Mouse (Mus musculus): ENCODE data around the gene Loxl1. TPM values are rescaled to one million over a fixed set of nuclear protein-coding genes. Genes with fewer than 3 reads are reported as not detected.
A peak's percentile ranks its signal among the peaks of the same experiment; 100 is the strongest.

Gene Loxl1
- polyA plus RNA-seq, 1 experiment: 3.4 TPM

GRCm38 (mm10) chr9:58330293-58330692 is 17.3 kb upstream of the Loxl1 start:
- no peak overlapping the region for H3K9ac ChIP-seq (ENCODE audit: low read depth, poor library complexity, severe bottlenecking)
- no peaks in the 10 kb centered on the region; the same call in 1 of the 2 replicates for H3K9me3 ChIP-seq (replicated peaks; ENCODE audit: control insufficient read depth, insufficient read depth, low read length, poor library complexity, severe bottlenecking)
- no peaks in the 10 kb centered on the region for H3K4me1 ChIP-seq (ENCODE audit: control insufficient read depth, insufficient read depth, low read length)
- no peak overlapping the region for H3K27ac ChIP-seq (ENCODE audit: insufficient read depth, low read length)
- no peaks in the 10 kb centered on the region for H3K36me3 ChIP-seq (ENCODE audit: control insufficient read depth, insufficient read depth, low read length, poor library complexity, severe bottlenecking)
- no peak for TF ChIP-seq POLR2A (IDR thresholded peaks at IDR 0.05; ENCODE audit: insufficient read depth, low read length)
- peak; percentile 93 for TF ChIP-seq CTCF (IDR thresholded peaks at IDR 0.05; ENCODE audit: low read depth, low read length)
- no peak overlapping the region for H3K4me3 ChIP-seq (ENCODE audit: low read depth, low read length)
- no peaks in the 10 kb centered on the region for H3K27me3 ChIP-seq (ENCODE audit: control insufficient read depth, insufficient read depth, low read length, poor library complexity, severe bottlenecking)

DNA sequence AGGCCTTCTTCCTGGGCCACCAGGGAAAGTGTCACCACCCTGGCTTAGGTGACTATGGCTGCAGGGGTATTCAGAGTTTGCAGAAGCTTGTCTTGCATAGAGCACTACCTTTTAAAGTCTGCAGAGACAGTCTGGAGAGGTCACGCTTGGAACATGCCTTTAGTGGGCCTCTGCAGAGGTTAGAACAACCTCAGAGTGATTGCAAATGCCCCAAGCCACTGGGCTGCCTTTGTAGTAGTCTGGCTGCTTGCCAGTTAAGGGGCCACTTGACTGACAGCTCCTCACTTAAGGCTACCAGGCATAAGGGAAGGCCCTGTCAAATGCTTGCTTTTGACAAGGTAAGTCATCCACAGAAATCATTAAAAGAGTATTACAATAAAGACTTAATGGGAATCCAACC is 14.4 kb upstream of the Loxl1 start:
- H3K4me3 ChIP-seq (ENCODE audit: low read depth, low read length): no peak overlapping the region
- H3K4me1 ChIP-seq (ENCODE audit: control insufficient read depth, insufficient read depth, low read length): no peaks in the 10 kb centered on the region
- TF ChIP-seq EP300 (IDR thresholded peaks at IDR 0.05; ENCODE audit: insufficient read depth, low read depth, low read length) (no peak), POLR2A (IDR thresholded peaks at IDR 0.05; ENCODE audit: insufficient read depth, low read length) (no peak), CTCF (IDR thresholded peaks at IDR 0.05; ENCODE audit: low read depth, low read length) (no peak)
- no peak overlapping the region for H3K9ac ChIP-seq (ENCODE audit: low read depth, poor library complexity, severe bottlenecking)
- H3K9me3 ChIP-seq (replicated peaks; ENCODE audit: control insufficient read depth, insufficient read depth, low read length, poor library complexity, severe bottlenecking): no peaks in the 10 kb centered on the region
- no peak overlapping the region for H3K27ac ChIP-seq (ENCODE audit: insufficient read depth, low read length)
- no peaks in the 10 kb centered on the region for H3K27me3 ChIP-seq (ENCODE audit: control insufficient read depth, insufficient read depth, low read length, poor library complexity, severe bottlenecking)
- no peaks in the 10 kb centered on the region for H3K36me3 ChIP-seq (ENCODE audit: control insufficient read depth, insufficient read depth, low read length, poor library complexity, severe bottlenecking)

GRCm38 (mm10) chr9:58326477-58327180 is 13.6 kb upstream of the Loxl1 start:
- TF ChIP-seq CTCF (IDR thresholded peaks at IDR 0.05; ENCODE audit: low read depth, low read length) (no peak), EP300 (IDR thresholded peaks at IDR 0.05; ENCODE audit: insufficient read depth, low read depth, low read length) (no peak), POLR2A (IDR thresholded peaks at IDR 0.05; ENCODE audit: insufficient read depth, low read length) (no peak)
- no peaks in the 10 kb centered on the region for H3K27me3 ChIP-seq (ENCODE audit: control insufficient read depth, insufficient read depth, low read length, poor library complexity, severe bottlenecking)
- H3K27ac ChIP-seq (ENCODE audit: insufficient read depth, low read length): no peak overlapping the region
- no peak overlapping the region for H3K4me3 ChIP-seq (ENCODE audit: low read depth, low read length)
- H3K9me3 ChIP-seq (replicated peaks; ENCODE audit: control insufficient read depth, insufficient read depth, low read length, poor library complexity, severe bottlenecking): no peaks in the 10 kb centered on the region
- H3K36me3 ChIP-seq (ENCODE audit: control insufficient read depth, insufficient read depth, low read length, poor library complexity, severe bottlenecking): no peaks in the 10 kb centered on the region
- H3K4me1 ChIP-seq (ENCODE audit: control insufficient read depth, insufficient read depth, low read length): no peaks in the 10 kb centered on the region
- no peak overlapping the region for H3K9ac ChIP-seq (ENCODE audit: low read depth, poor library complexity, severe bottlenecking)

GRCm38 (mm10) chr9:58321681-58322080 is 8.7 kb upstream of the Loxl1 start:
- no peaks in the 10 kb centered on the region for H3K4me1 ChIP-seq (ENCODE audit: control insufficient read depth, insufficient read depth, low read length)
- H3K27ac ChIP-seq (ENCODE audit: insufficient read depth, low read length): no peak overlapping the region
- no peaks in the 10 kb centered on the region for H3K27me3 ChIP-seq (ENCODE audit: control insufficient read depth, insufficient read depth, low read length, poor library complexity, severe bottlenecking)
- no peak overlapping the region for H3K9ac ChIP-seq (ENCODE audit: low read depth, poor library complexity, severe bottlenecking)
- H3K4me3 ChIP-seq (ENCODE audit: low read depth, low read length): no peak overlapping the region
- TF ChIP-seq EP300 (IDR thresholded peaks at IDR 0.05; ENCODE audit: insufficient read depth, low read depth, low read length) (no peak), CTCF (IDR thresholded peaks at IDR 0.05; ENCODE audit: low read depth, low read length) (peak; percentile 38)
- H3K9me3 ChIP-seq (replicated peaks; ENCODE audit: control insufficient read depth, insufficient read depth, low read length, poor library complexity, severe bottlenecking): no peaks in the 10 kb centered on the region
- no peaks in the 10 kb centered on the region for H3K36me3 ChIP-seq (ENCODE audit: control insufficient read depth, insufficient read depth, low read length, poor library complexity, severe bottlenecking)

- no peaks in the 10 kb centered on the region for H3K36me3 ChIP-seq (ENCODE audit: control insufficient read depth, insufficient read depth, low read length, poor library complexity, severe bottlenecking)
- TF ChIP-seq CTCF (IDR thresholded peaks at IDR 0.05; ENCODE audit: low read depth, low read length) (no peak), POLR2A (IDR thresholded peaks at IDR 0.05; ENCODE audit: insufficient read depth, low read length) (no peak), EP300 (IDR thresholded peaks at IDR 0.05; ENCODE audit: insufficient read depth, low read depth, low read length) (no peak)
Measured at GRCm38 (mm10) chr9:58318317-58318716, 5.3 kb upstream of the Loxl1 start.

GRCm38 (mm10) chr9:58317381-58317780 is 4.4 kb upstream of the Loxl1 start:
- H3K27ac ChIP-seq (ENCODE audit: insufficient read depth, low read length): no peak overlapping the region
- H3K4me1 ChIP-seq (ENCODE audit: control insufficient read depth, insufficient read depth, low read length): no peaks in the 10 kb centered on the region
- no peaks in the 10 kb centered on the region for H3K27me3 ChIP-seq (ENCODE audit: control insufficient read depth, insufficient read depth, low read length, poor library complexity, severe bottlenecking)
- TF ChIP-seq POLR2A (IDR thresholded peaks at IDR 0.05; ENCODE audit: insufficient read depth, low read length) (no peak), EP300 (IDR thresholded peaks at IDR 0.05; ENCODE audit: insufficient read depth, low read depth, low read length) (no peak), CTCF (IDR thresholded peaks at IDR 0.05; ENCODE audit: low read depth, low read length) (no peak)
- no peaks in the 10 kb centered on the region for H3K9me3 ChIP-seq (replicated peaks; ENCODE audit: control insufficient read depth, insufficient read depth, low read length, poor library complexity, severe bottlenecking)
- no peaks in the 10 kb centered on the region for H3K36me3 ChIP-seq (ENCODE audit: control insufficient read depth, insufficient read depth, low read length, poor library complexity, severe bottlenecking)
- no peak overlapping the region for H3K9ac ChIP-seq (ENCODE audit: low read depth, poor library complexity, severe bottlenecking)
- no peak overlapping the region for H3K4me3 ChIP-seq (ENCODE audit: low read depth, low read length)

More at GRCm38 (mm10) chr9:58318317-58318716, 5.3 kb upstream of the Loxl1 start:
- Histone ChIP-seq H3K9ac (ENCODE audit: low read depth, poor library complexity, severe bottlenecking) (no peak overlapping the region), H3K9me3 (replicated peaks; ENCODE audit: control insufficient read depth, insufficient read depth, low read length, poor library complexity, severe bottlenecking) (no peaks in the 10 kb centered on the region), H3K27me3 (ENCODE audit: control insufficient read depth, insufficient read depth, low read length, poor library complexity, severe bottlenecking) (no peaks in the 10 kb centered on the region), H3K27ac (ENCODE audit: insufficient read depth, low read length) (no peak overlapping the region), H3K4me3 (ENCODE audit: low read depth, low read length) (no peak overlapping the region), H3K4me1 (ENCODE audit: control insufficient read depth, insufficient read depth, low read length) (no peaks in the 10 kb centered on the region)
